Mouse (Mus musculus): ENCODE results near the gene Tpd52l2. TPM values are rescaled to one million over a fixed set of nuclear protein-coding genes. Genes with fewer than 3 reads are reported as not detected.

The Tpd52l2 gene
- polyA plus RNA-seq, 1 experiment from 2014 or later, result 51.8 TPM

- H3K36me3 ChIP-seq (replicated peaks; ENCODE audit: insufficient read depth, low read length), result no peaks in the 10 kb centered on the region
Observed at GRCm38 (mm10) chr2:181465423-181465822, 31.5 kb upstream of the Tpd52l2 start.

GRCm38 (mm10) chr2:181470285-181470684 lies 26.7 kb upstream of the Tpd52l2 start:
- no peak for DNase-seq
- H3K36me3 ChIP-seq (replicated peaks; ENCODE audit: insufficient read depth, low read length), result no peaks in the 10 kb centered on the region
- peaks cover 8% of the 10 kb centered on the region for H3K4me1 ChIP-seq (ENCODE audit: insufficient read depth)
- H3K9ac ChIP-seq (replicated peaks), result no peak overlapping the region
- WGBS (ENCODE audit: insufficient replicate concordance), result 39% methylated on average over 2 of the region's 2 CpGs
- no peak for ATAC-seq
- no peaks in the 10 kb centered on the region for H3K27me3 ChIP-seq (ENCODE audit: insufficient read depth, low read length)
- H3K4me3 ChIP-seq (ENCODE audit: low read depth, low read length), result no peak overlapping the region
- no peak overlapping the region for H3K4me2 ChIP-seq (ENCODE audit: low read depth, low read length)
- TF ChIP-seq EP300 (IDR thresholded peaks at IDR 0.05; ENCODE audit: low read depth) (no peak), CTCF (IDR thresholded peaks at IDR 0.05; ENCODE audit: low read depth) (no peak)
- no peaks in the 10 kb centered on the region for H3K9me3 ChIP-seq (ENCODE audit: low read length)
- H3K27ac ChIP-seq (ENCODE audit: low read depth), result no peak overlapping the region

More at GRCm38 (mm10) chr2:181465423-181465822, 31.5 kb upstream of the Tpd52l2 start:
- Histone ChIP-seq H3K27ac (ENCODE audit: low read depth) (no peak overlapping the region), H3K4me2 (ENCODE audit: low read depth, low read length) (no peak overlapping the region), H3K9me3 (ENCODE audit: low read length) (no peaks in the 10 kb centered on the region), H3K27me3 (ENCODE audit: insufficient read depth, low read length) (peaks cover 9% of the 10 kb centered on the region), H3K4me1 (ENCODE audit: insufficient read depth) (peaks cover 5% of the 10 kb centered on the region), H3K4me3 (ENCODE audit: low read depth, low read length) (no peak overlapping the region), H3K9ac (replicated peaks) (no peak overlapping the region)
- ATAC-seq, result no peak
- WGBS (ENCODE audit: insufficient replicate concordance), result 55% methylated on average over 3 of the region's 3 CpGs
- DNase-seq, result no peak
- TF ChIP-seq CTCF (IDR thresholded peaks at IDR 0.05; ENCODE audit: low read depth), result no peak
- no peak for TF ChIP-seq EP300 (IDR thresholded peaks at IDR 0.05; ENCODE audit: low read depth)

GRCm38 (mm10) chr2:181471246-181471645 lies 25.7 kb upstream of the Tpd52l2 start:
- ATAC-seq (no peak), DNase-seq (no peak)
- Histone ChIP-seq H3K9ac (replicated peaks) (no peak overlapping the region), H3K4me1 (ENCODE audit: insufficient read depth) (peaks cover 8% of the 10 kb centered on the region), H3K27me3 (ENCODE audit: insufficient read depth, low read length) (no peaks in the 10 kb centered on the region), H3K9me3 (ENCODE audit: low read length) (no peaks in the 10 kb centered on the region), H3K4me3 (ENCODE audit: low read depth, low read length) (no peak overlapping the region), H3K27ac (ENCODE audit: low read depth) (peak overlapping the region; percentile 36; the same call in 1 of the 2 replicates), H3K4me2 (ENCODE audit: low read depth, low read length) (no peak overlapping the region), H3K36me3 (replicated peaks; ENCODE audit: insufficient read depth, low read length) (no peaks in the 10 kb centered on the region)
- WGBS (ENCODE audit: insufficient replicate concordance), result 25% methylated on average over 5 of the region's 5 CpGs
- TF ChIP-seq EP300 (IDR thresholded peaks at IDR 0.05; ENCODE audit: low read depth) (no peak), CTCF (IDR thresholded peaks at IDR 0.05; ENCODE audit: low read depth) (no peak)

GRCm38 (mm10) chr2:181472256-181472827 lies 24.6 kb upstream of the Tpd52l2 start:
- Histone ChIP-seq H3K4me3 (ENCODE audit: low read depth, low read length) (no peak overlapping the region), H3K9ac (replicated peaks) (no peak overlapping the region), H3K4me1 (ENCODE audit: insufficient read depth) (peaks cover 8% of the 10 kb centered on the region), H3K27me3 (ENCODE audit: insufficient read depth, low read length) (no peaks in the 10 kb centered on the region), H3K27ac (ENCODE audit: low read depth) (peak overlapping the region; percentile 34; the same call in 1 of the 2 replicates), H3K4me2 (ENCODE audit: low read depth, low read length) (no peak overlapping the region), H3K36me3 (replicated peaks; ENCODE audit: insufficient read depth, low read length) (no peaks in the 10 kb centered on the region), H3K9me3 (ENCODE audit: low read length) (no peaks in the 10 kb centered on the region)
- ATAC-seq (peak; percentile 40; the same call in 1 of the 2 replicates), DNase-seq (no peak)
- TF ChIP-seq EP300 (IDR thresholded peaks at IDR 0.05; ENCODE audit: low read depth), result no peak
- TF ChIP-seq CTCF (IDR thresholded peaks at IDR 0.05; ENCODE audit: low read depth), result no peak
- WGBS (ENCODE audit: insufficient replicate concordance), result 59% methylated on average over 1 of the region's 1 CpGs

- ATAC-seq, result no peak
Observed at GRCm38 (mm10) chr2:181483120-181483519, 13.8 kb upstream of the Tpd52l2 start.

GRCm38 (mm10) chr2:181483562-181484318 lies 13.2 kb upstream of the Tpd52l2 start:
- Histone ChIP-seq H3K27ac (ENCODE audit: low read depth) (0 out of 2 replicates have a peak overlapping the region, but pooled peaks have one; percentile 19), H3K9me3 (ENCODE audit: low read length) (no peaks in the 10 kb centered on the region), H3K4me2 (ENCODE audit: low read depth, low read length) (peak overlapping the region; percentile 39), H3K4me3 (ENCODE audit: low read depth, low read length) (no peak overlapping the region), H3K36me3 (replicated peaks; ENCODE audit: insufficient read depth, low read length) (no peaks in the 10 kb centered on the region), H3K9ac (replicated peaks) (peak overlapping the region; percentile 38; the same call in 1 of the 2 replicates), H3K4me1 (ENCODE audit: insufficient read depth) (peaks cover 23% of the 10 kb centered on the region), H3K27me3 (ENCODE audit: insufficient read depth, low read length) (no peaks in the 10 kb centered on the region)
- DNase-seq (no peak), ATAC-seq (peak; percentile 30)
- TF ChIP-seq CTCF (IDR thresholded peaks at IDR 0.05; ENCODE audit: low read depth), result peak; percentile 54
- TF ChIP-seq EP300 (IDR thresholded peaks at IDR 0.05; ENCODE audit: low read depth), result no peak
- WGBS (ENCODE audit: insufficient replicate concordance), result 18% methylated on average over 7 of the region's 7 CpGs

More at GRCm38 (mm10) chr2:181483120-181483519, 13.8 kb upstream of the Tpd52l2 start:
- Histone ChIP-seq H3K9me3 (ENCODE audit: low read length) (no peaks in the 10 kb centered on the region), H3K36me3 (replicated peaks; ENCODE audit: insufficient read depth, low read length) (no peaks in the 10 kb centered on the region), H3K4me1 (ENCODE audit: insufficient read depth) (peaks cover 23% of the 10 kb centered on the region), H3K4me2 (ENCODE audit: low read depth, low read length) (peak overlapping the region; percentile 39), H3K27ac (ENCODE audit: low read depth) (0 out of 2 replicates have a peak overlapping the region, but pooled peaks have one; percentile 19), H3K27me3 (ENCODE audit: insufficient read depth, low read length) (no peaks in the 10 kb centered on the region), H3K9ac (replicated peaks) (peak overlapping the region; percentile 38; the same call in 1 of the 2 replicates), H3K4me3 (ENCODE audit: low read depth, low read length) (no peak overlapping the region)
- no peak for TF ChIP-seq EP300 (IDR thresholded peaks at IDR 0.05; ENCODE audit: low read depth)
- no peak for TF ChIP-seq CTCF (IDR thresholded peaks at IDR 0.05; ENCODE audit: low read depth)
- DNase-seq, result no peak
- WGBS (ENCODE audit: insufficient replicate concordance), result 26% methylated on average over 2 of the region's 2 CpGs
